Mouse (Mus musculus): ENCODE measurements around the gene Thsd7b. TPM values are rescaled to one million over a fixed set of nuclear protein-coding genes. Genes with fewer than 3 reads are reported as not detected.
"Not testable (repeated sequence)": the region's sequence is repeated elsewhere in the genome, so short reads cannot be mapped to it uniquely, and the experiment has no call there.

The Thsd7b gene
- polyA plus RNA-seq, 1 experiment from 2014 or later = 13.0 TPM

DNA sequence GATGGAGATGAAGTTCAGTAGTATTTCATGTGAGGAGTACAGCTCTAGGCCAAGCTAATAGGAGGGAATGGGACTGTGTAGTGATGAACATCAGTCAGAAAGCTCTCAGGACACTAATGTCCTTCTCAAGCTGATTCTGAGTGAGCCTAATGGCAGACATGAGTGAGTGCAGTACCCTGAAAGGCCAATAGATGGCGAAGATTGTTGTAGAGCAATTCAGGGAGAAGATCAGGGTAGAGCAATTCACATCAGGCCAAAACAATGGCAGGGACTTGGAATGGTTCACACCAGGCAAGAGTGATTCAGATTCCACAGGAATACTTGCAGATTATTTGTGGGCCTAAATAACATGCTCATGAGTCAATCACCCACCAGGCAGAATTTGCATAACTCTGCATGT, 646.3 kb downstream of the Thsd7b start:
- WGBS = 88% methylated on average over 1 of the region's 1 CpGs
- ATAC-seq (ENCODE audit: low FRiP score, low read depth) = no peak
- H3K4me2 ChIP-seq = no peak overlapping the region
- H3K9ac ChIP-seq = no peak overlapping the region
- no peaks in the 10 kb centered on the region for H3K27me3 ChIP-seq
- no peaks in the 10 kb centered on the region for H3K36me3 ChIP-seq
- no peak overlapping the region for H3K4me3 ChIP-seq
- H3K27ac ChIP-seq (replicated peaks) = no peak overlapping the region
- H3K4me1 ChIP-seq (replicated peaks) = 0 out of 2 replicates have a peak, but pooled peaks cover 3% of the 10 kb centered on the region
- H3K9me3 ChIP-seq = no peaks in the 10 kb centered on the region

- no peak overlapping the region for H3K4me2 ChIP-seq
- no peak for ATAC-seq (ENCODE audit: low FRiP score, low read depth)
- no peaks in the 10 kb centered on the region for H3K9me3 ChIP-seq
- no peaks in the 10 kb centered on the region for H3K27me3 ChIP-seq
- H3K36me3 ChIP-seq = no peaks in the 10 kb centered on the region
- H3K27ac ChIP-seq (replicated peaks) = no peak overlapping the region
- no peak overlapping the region for H3K9ac ChIP-seq
- H3K4me1 ChIP-seq (replicated peaks) = no peaks in the 10 kb centered on the region
- no peak overlapping the region for H3K4me3 ChIP-seq
- 92% methylated on average over 2 of the region's 2 CpGs for WGBS
These were observed 657.9 kb downstream of the Thsd7b start for GRCm38 (mm10) chr1:129931003-129931402.

GRCm38 (mm10) chr1:129943116-129943515, 670.0 kb downstream of the Thsd7b start:
- no peak overlapping the region for H3K27ac ChIP-seq (replicated peaks)
- no peaks in the 10 kb centered on the region for H3K36me3 ChIP-seq
- ATAC-seq (ENCODE audit: low FRiP score, low read depth) = no peak
- no peaks in the 10 kb centered on the region for H3K4me1 ChIP-seq (replicated peaks)
- H3K27me3 ChIP-seq = no peaks in the 10 kb centered on the region
- WGBS = 59% methylated on average over 9 of the region's 9 CpGs
- no peaks in the 10 kb centered on the region for H3K9me3 ChIP-seq
- H3K9ac ChIP-seq = no peak overlapping the region
- no peak overlapping the region for H3K4me3 ChIP-seq
- no peak overlapping the region for H3K4me2 ChIP-seq

DNA sequence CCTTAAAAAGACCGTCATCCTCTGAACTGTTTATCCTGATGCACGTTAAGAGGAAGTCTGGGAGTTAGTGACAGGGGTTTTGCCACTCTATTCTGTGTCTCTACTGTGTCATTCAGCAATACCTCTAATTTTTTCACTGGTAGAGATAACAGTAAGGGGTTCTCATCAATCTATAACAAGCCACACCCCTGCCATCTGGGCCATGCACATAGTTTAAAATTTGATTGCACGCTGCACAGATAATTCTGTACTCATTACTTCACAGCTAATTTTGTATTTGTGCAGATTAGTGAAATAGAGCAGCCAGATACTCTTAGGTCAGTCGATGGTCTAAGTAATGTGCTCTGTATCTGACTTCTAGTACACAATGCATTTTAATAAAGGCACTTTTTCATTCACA, 673.9 kb downstream of the Thsd7b start:
- Histone ChIP-seq H3K4me3 (no peak overlapping the region), H3K27me3 (no peaks in the 10 kb centered on the region), H3K36me3 (no peaks in the 10 kb centered on the region), H3K9me3 (no peaks in the 10 kb centered on the region), H3K4me1 (replicated peaks) (no peaks in the 10 kb centered on the region), H3K9ac (no peak overlapping the region), H3K4me2 (no peak overlapping the region), H3K27ac (replicated peaks) (no peak overlapping the region)
- ATAC-seq (ENCODE audit: low FRiP score, low read depth) = no peak
- WGBS = 72% methylated on average over 4 of the region's 4 CpGs

- H3K9me3 ChIP-seq = no peaks in the 10 kb centered on the region
- H3K9ac ChIP-seq = no peak overlapping the region
- H3K27ac ChIP-seq (replicated peaks) = no peak overlapping the region
- no peak overlapping the region for H3K4me2 ChIP-seq
- WGBS = 58% methylated on average over 1 of the region's 1 CpGs
- H3K36me3 ChIP-seq = no peaks in the 10 kb centered on the region
- no peaks in the 10 kb centered on the region for H3K4me1 ChIP-seq (replicated peaks)
- no peak for ATAC-seq (ENCODE audit: low FRiP score, low read depth)
- no peaks in the 10 kb centered on the region for H3K27me3 ChIP-seq
- H3K4me3 ChIP-seq = no peak overlapping the region
These were observed 682.4 kb downstream of the Thsd7b start for GRCm38 (mm10) chr1:129955478-129955877.

DNA sequence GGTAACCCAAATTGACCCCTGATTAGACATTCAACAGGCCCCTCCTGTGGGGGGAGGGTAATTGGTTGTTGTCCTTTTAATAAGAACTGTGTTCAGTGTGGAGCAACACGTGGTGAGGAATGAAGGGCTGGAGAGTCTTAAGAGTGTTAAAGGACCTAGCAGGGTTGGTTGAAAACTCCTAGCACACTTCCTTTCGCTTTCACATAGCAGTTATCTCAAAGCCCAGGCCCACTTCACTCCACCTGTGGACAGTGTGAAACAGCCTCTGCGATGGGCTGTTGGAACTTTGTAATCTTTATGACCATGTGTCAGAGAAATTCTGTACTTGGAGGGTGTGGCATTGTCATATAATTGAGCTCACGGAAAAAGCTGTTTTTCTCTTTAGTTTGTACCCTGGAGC, 683.5 kb downstream of the Thsd7b start:
- Histone ChIP-seq H3K27ac (replicated peaks) (no peak overlapping the region), H3K4me3 (no peak overlapping the region), H3K4me2 (no peak overlapping the region), H3K27me3 (no peaks in the 10 kb centered on the region), H3K9ac (no peak overlapping the region), H3K4me1 (replicated peaks) (no peaks in the 10 kb centered on the region), H3K36me3 (no peaks in the 10 kb centered on the region), H3K9me3 (no peaks in the 10 kb centered on the region)
- no peak for ATAC-seq (ENCODE audit: low FRiP score, low read depth)
- 66% methylated on average over 4 of the region's 4 CpGs for WGBS

GRCm38 (mm10) chr1:129959352-129959751, 686.2 kb downstream of the Thsd7b start:
- H3K36me3 ChIP-seq; H3K9ac ChIP-seq; H3K9me3 ChIP-seq; H3K27me3 ChIP-seq; H3K27ac ChIP-seq (replicated peaks); H3K4me3 ChIP-seq; H3K4me2 ChIP-seq; ATAC-seq (ENCODE audit: low FRiP score, low read depth); H3K4me1 ChIP-seq (replicated peaks): not testable (repeated sequence)
- WGBS = 57% methylated on average over 2 of the region's 2 CpGs

DNA sequence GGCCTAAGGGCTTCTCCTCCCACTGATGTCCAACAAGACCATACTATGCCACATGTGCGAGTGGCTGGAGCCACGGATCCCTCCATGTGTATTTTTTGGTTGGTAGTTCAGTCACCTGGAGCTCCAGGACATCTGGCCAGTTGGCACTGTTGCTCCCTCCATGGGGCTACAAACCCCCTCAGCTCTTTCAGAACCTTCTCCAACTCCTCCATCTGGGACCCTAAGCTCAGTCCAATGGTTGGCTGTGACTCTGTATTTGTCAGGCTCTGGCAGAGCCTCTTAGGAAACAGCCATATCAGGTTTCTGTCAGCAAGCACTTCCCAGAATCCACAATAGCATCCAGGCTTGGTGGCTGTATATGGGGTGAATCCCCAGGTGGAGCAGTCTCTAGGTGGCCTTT, 690.1 kb downstream of the Thsd7b start:
- 89% methylated on average over 2 of the region's 2 CpGs for WGBS
- no peaks in the 10 kb centered on the region for H3K36me3 ChIP-seq
- no peak overlapping the region for H3K4me3 ChIP-seq

DNA sequence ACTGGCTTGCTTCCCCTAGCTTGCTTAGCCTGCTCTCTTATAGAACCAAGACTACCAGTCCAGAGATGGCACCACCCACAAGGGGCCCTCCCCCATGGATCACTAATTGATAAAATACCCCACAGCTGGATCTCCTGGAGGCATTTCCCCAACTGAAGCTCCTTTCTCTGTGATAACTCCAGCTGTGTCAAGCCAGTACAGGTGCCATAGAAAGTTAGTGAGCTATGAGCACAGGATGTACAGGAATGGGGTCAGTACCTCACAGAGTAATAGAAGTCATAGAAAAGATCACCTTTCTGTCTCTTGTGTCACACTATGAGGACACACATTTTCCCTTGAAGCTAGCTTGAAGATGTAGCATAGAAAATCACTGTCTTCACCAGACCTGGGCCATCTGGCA, 716.1 kb downstream of the Thsd7b start:
- not testable (repeated sequence) for H3K4me2 ChIP-seq; H3K27ac ChIP-seq (replicated peaks); H3K9ac ChIP-seq; ATAC-seq (ENCODE audit: low FRiP score, low read depth); H3K4me1 ChIP-seq (replicated peaks); H3K9me3 ChIP-seq; H3K27me3 ChIP-seq; H3K4me3 ChIP-seq; H3K36me3 ChIP-seq

More for the DNA sequence above, 690.1 kb downstream of the Thsd7b start:
- H3K9ac ChIP-seq = no peak overlapping the region
- ATAC-seq (ENCODE audit: low FRiP score, low read depth) = no peak
- H3K9me3 ChIP-seq = no peaks in the 10 kb centered on the region
- H3K27ac ChIP-seq (replicated peaks) = no peak overlapping the region
- no peaks in the 10 kb centered on the region for H3K4me1 ChIP-seq (replicated peaks)
- H3K27me3 ChIP-seq = no peaks in the 10 kb centered on the region
- no peak overlapping the region for H3K4me2 ChIP-seq

GRCm38 (mm10) chr1:129990821-129991220, 717.7 kb downstream of the Thsd7b start:
- no peak overlapping the region for H3K27ac ChIP-seq (replicated peaks)
- no peak overlapping the region for H3K4me3 ChIP-seq
- H3K36me3 ChIP-seq = no peaks in the 10 kb centered on the region
- no peak overlapping the region for H3K4me2 ChIP-seq
- H3K4me1 ChIP-seq (replicated peaks) = no peaks in the 10 kb centered on the region
- ATAC-seq (ENCODE audit: low FRiP score, low read depth) = no peak
- H3K9ac ChIP-seq = no peak overlapping the region
- H3K9me3 ChIP-seq = no peaks in the 10 kb centered on the region
- 83% methylated on average over 2 of the region's 2 CpGs for WGBS
- no peaks in the 10 kb centered on the region for H3K27me3 ChIP-seq

DNA sequence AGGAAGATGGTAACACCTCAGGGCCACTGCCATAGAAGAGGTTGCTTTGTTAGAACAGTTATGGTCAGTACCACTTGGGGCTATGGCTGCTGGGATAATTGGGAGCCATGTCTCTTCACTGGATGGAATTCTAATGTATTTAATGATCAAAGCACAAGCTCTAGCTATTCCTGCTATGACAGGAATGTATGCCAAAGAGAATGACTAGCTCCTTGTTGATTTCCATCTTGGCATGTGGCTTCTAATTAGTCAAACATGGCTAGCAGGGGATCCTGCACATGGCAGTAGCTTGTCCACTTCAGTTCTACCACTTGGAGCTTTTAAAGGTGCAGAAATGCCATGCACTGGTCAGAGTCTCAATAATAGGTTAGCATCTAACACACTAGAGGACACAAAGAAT, 781.9 kb downstream of the Thsd7b start:
- Histone ChIP-seq H3K4me2 (no peak overlapping the region), H3K4me1 (replicated peaks) (no peaks in the 10 kb centered on the region), H3K4me3 (no peak overlapping the region), H3K27ac (replicated peaks) (no peak overlapping the region), H3K36me3 (no peaks in the 10 kb centered on the region), H3K27me3 (no peaks in the 10 kb centered on the region), H3K9ac (no peak overlapping the region), H3K9me3 (no peaks in the 10 kb centered on the region)
- ATAC-seq (ENCODE audit: low FRiP score, low read depth) = no peak

GRCm38 (mm10) chr1:130062105-130062504, 789.0 kb downstream of the Thsd7b start:
- H3K9me3 ChIP-seq = no peaks in the 10 kb centered on the region
- H3K4me2 ChIP-seq = no peak overlapping the region
- H3K27me3 ChIP-seq = no peaks in the 10 kb centered on the region
- no peak for ATAC-seq (ENCODE audit: low FRiP score, low read depth)
- H3K4me3 ChIP-seq = no peak overlapping the region
- no peak overlapping the region for H3K27ac ChIP-seq (replicated peaks)
- H3K36me3 ChIP-seq = no peaks in the 10 kb centered on the region
- no peaks in the 10 kb centered on the region for H3K4me1 ChIP-seq (replicated peaks)
- no peak overlapping the region for H3K9ac ChIP-seq

DNA sequence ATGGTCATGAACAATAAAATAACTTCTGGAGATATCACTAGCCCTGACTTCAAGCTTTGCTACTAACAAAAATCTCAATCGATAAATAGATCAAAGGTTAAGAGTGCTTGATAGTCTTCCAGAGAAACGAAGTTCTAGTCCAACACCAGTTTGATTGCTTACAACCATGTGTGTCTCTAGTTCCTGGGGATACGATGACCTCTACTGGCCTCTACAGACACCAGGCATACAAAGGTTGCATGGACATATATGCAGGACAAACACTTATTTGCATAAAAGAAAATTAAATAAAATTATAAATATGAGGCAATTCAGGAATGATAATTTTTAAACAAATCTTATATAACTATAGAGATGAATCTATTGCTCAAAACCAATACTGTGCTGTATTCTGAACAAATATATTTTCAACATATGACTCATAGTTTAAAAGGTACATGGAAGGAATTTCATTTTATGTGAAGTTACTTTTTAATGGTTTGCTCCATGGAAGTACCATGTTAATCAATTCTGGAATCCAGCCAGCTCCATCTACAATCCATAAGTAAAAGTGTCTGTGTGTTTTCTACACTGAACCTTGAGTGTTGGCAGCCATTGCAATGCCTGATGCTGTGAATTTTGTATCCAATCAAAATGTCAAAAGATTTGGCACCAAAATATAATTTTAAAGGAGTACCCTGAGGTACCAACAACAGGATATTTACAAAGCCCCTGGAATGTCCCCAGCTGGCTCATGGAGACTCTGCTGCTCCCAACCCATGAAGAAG, 793.3 kb downstream of the Thsd7b start:
- Histone ChIP-seq H3K9ac (no peak overlapping the region), H3K36me3 (no peaks in the 10 kb centered on the region), H3K4me1 (replicated peaks) (no peaks in the 10 kb centered on the region), H3K4me2 (no peak overlapping the region), H3K9me3 (no peaks in the 10 kb centered on the region), H3K27me3 (no peaks in the 10 kb centered on the region), H3K27ac (replicated peaks) (no peak overlapping the region), H3K4me3 (no peak overlapping the region)
- WGBS = 86% methylated on average over 3 of the region's 3 CpGs
- ATAC-seq (ENCODE audit: low FRiP score, low read depth) = no peak

Measured in hindbrain, embryonic 15.5 days (tissue).